Mouse (Mus musculus): ENCODE measurements around the gene Rexo4.

The Rexo4 gene

GRCm38 (mm10) chr2:26910124-26910993, 53.8 kb downstream of the Rexo4 start, which contains the start of the genes Med22 and Rpl7a:
Gene Med22 (minus strand): TSS chr2:26910677.
Gene Rpl7a (plus strand): TSS chr2:26910764.
- peak; percentile 100 for DNase-seq (ENCODE audit: low spot score in 2 of 2)

- DNase-seq (ENCODE audit: low spot score in 2 of 2): no peak
Observed at GRCm38 (mm10) chr2:26909387-26909784, 54.8 kb downstream of the Rexo4 start.

- no peak for DNase-seq (ENCODE audit: low spot score in 2 of 2)
Observed at GRCm38 (mm10) chr2:26908710-26909386, 55.3 kb downstream of the Rexo4 start.

- no peak for DNase-seq (ENCODE audit: low spot score in 2 of 2)
Observed at GRCm38 (mm10) chr2:26907109-26907508, 57.1 kb downstream of the Rexo4 start.

- DNase-seq (ENCODE audit: low spot score in 2 of 2): no peak
Observed at GRCm38 (mm10) chr2:26906431-26906830, 57.8 kb downstream of the Rexo4 start.

- no peak for DNase-seq (ENCODE audit: low spot score in 2 of 2)
Observed at GRCm38 (mm10) chr2:26905936-26906335, 58.2 kb downstream of the Rexo4 start.

All from frontal cortex, postnatal 25 days (tissue).